Mouse (Mus musculus) small intestine, adult 2 months (tissue): ENCODE measurements around the gene Calr4. TPM values are rescaled to one million over a fixed set of nuclear protein-coding genes. Genes with fewer than 3 reads are reported as not detected.

Experiments
- H3K27ac ChIP-seq: fragments of 200-500 bp; 2 replicates; pipeline ENCODE4 v1.5.1; 2012; ENCODE audit warnings: low read depth, low read length, control low read depth, inconsistent platforms; ENCODE audit not compliant: insufficient read depth
- H3K27me3 ChIP-seq: fragments of 200-500 bp; 2 replicates; pipeline ENCODE4 v1.6.1; 2012; ENCODE audit warnings: mild to moderate bottlenecking, moderate library complexity, low read length, inconsistent platforms; ENCODE audit not compliant: control insufficient read depth, insufficient read depth
- H3K36me3 ChIP-seq: fragments of 200-500 bp; 2 replicates; pipeline ENCODE4 v1.6.1; 2012; ENCODE audit warnings: mild to moderate bottlenecking, low read length, control low read depth, inconsistent platforms; ENCODE audit not compliant: control insufficient read depth, insufficient read depth
- H3K4me1 ChIP-seq: fragments of 200-500 bp; 2 replicates; pipeline ENCODE4 v1.6.1; 2012; ENCODE audit warnings: low read length, inconsistent platforms, mixed read lengths; ENCODE audit not compliant: control insufficient read depth, insufficient read depth, insufficient read length
- H3K4me3 ChIP-seq: fragments of 200-500 bp; 2 replicates; pipeline ENCODE4 v1.5.1; 2012; ENCODE audit warnings: low read depth, mild to moderate bottlenecking, control low read depth, inconsistent platforms, low read length, moderate library complexity
- CTCF ChIP-seq: fragments of 200-500 bp; IDR thresholded peaks from 2 replicates; pipeline ENCODE4 v1.5.1; 2012; ENCODE audit warnings: low read depth, mild to moderate bottlenecking, control low read depth, inconsistent platforms, low read length, moderate library complexity, mixed read lengths; ENCODE audit not compliant: insufficient replicate concordance, insufficient read length; ENCODE audit errors: extremely low read depth
- POLR2A ChIP-seq: fragments of 200-500 bp; IDR thresholded peaks from 2 replicates; pipeline ENCODE4 v1.6.1; 2012; ENCODE audit warnings: low read depth, mild to moderate bottlenecking, control low read depth, inconsistent platforms, low read length, moderate library complexity
- WGBS: fragments of 180-500 bp; shearing (Covaris S2); methylation state at CpG from one replicate; pipeline ENCODE4 v1.1.7; 2018; 5-methylcytosine and 5-hydroxymethylcytosine counted together
- polyA plus RNA-seq: library from polyadenylated mRNA; depleted of rRNA; stranded (reverse); fragments of >200 nt; gene quantifications from 2 replicates; pipeline ENCODE4 v1.2.3, GENCODE M21; 2012; rRNA removed

The Calr4 gene
- polyA plus RNA-seq, result not detected in 2 replicates

DNA sequence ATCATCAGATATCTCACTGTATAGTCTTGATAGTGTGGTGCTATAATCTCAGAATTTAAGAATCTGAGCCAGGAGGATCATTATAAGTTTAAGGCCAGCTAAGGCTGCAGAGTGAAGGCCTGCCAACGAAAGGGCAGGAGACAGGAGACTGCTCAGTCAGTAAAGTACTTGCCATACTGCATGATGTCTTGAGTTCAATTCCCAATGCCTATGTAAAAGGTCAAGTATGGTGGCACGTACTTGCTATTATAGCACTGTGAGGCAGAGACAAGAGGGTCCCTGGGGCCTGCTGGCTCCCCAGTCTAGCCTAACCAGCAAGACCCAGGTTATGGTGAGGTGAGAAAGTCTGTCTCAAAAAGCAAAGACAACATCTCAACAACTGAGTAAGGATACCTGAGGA lies at the start of gene Calr4:
Calr4 (plus strand) TSS at position 301 of the 400 bp plus-strand sequence.
- no peaks in the 10 kb centered on the region for H3K36me3 ChIP-seq
- H3K4me3 ChIP-seq, result no peak within 1 kb of the TSS
- no peaks in the 10 kb centered on the region for H3K27me3 ChIP-seq
- no peak within 1 kb of the TSS for H3K27ac ChIP-seq
- TF ChIP-seq POLR2A (no peak), CTCF (no peak)
- H3K4me1 ChIP-seq, result no peaks in the 10 kb centered on the region
- 85% methylated on average over 2 of the region's 2 CpGs for WGBS

DNA sequence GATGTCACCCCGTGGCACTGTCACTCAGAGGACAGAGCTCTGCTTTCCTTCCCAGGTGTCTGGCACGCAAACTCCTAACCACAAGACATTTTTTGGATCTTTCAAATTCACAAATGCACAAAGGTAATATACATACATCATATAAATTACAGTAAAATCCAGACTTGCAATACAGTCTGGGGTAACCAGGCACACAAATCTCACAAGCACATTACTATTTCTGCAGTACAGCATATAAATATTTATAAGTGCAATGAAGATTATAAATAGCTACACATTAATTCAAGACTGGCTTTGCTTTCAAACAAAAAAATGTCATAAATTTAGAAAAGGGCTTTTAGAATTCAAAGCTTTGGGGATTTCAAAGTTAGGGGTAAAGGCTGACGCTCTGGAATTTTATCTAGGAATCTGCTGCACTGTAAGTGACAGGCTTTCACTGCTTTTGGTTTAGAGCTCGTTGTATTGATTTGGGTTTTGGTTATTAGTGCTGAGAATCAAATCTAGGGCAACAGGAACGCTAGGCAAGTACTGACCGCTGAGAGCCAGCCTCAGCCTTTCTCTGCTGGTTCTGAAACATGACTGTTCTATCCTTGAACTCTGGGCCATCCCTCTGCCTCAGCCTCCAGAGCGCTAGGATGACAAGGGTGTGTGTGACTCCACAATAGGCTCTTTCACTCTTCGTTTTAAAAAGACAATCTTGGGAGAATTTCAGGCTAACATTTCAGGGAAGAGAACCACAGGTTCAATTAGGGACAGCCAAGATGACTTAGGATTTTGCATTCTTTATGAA lies 48.5 kb upstream of the Calr4 start:
- no peaks in the 10 kb centered on the region for H3K36me3 ChIP-seq
- TF ChIP-seq CTCF (no peak), POLR2A (no peak)
- H3K27ac ChIP-seq, result no peak overlapping the region
- 71% methylated on average over 8 of the region's 8 CpGs for WGBS
- H3K4me3 ChIP-seq, result no peak overlapping the region
- H3K27me3 ChIP-seq, result no peaks in the 10 kb centered on the region
- no peaks in the 10 kb centered on the region for H3K4me1 ChIP-seq

DNA sequence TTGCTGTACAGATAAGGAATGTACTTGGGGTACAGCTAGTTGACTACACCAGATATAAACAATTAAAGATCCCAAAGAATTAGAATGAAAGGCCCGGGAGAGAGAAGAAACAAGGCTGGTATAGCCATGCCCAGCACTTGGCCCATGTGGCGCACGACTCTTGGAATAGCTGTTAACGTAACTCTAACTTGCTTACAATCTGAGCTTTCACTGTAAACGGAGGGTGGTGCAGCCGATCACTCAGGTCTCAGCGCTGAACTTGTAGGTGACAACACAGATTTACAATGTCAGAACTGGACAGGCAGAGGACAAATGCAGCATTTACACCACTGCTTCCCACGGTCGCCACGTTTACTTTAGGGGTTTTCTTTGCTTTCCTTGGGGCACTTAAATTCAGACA lies 42.7 kb upstream of the Calr4 start:
- Histone ChIP-seq H3K36me3 (no peaks in the 10 kb centered on the region), H3K4me1 (no peaks in the 10 kb centered on the region), H3K27me3 (no peaks in the 10 kb centered on the region), H3K27ac (no peak overlapping the region), H3K4me3 (no peak overlapping the region)
- TF ChIP-seq CTCF (no peak), POLR2A (no peak)
- WGBS, result 79% methylated on average over 10 of the region's 10 CpGs

DNA sequence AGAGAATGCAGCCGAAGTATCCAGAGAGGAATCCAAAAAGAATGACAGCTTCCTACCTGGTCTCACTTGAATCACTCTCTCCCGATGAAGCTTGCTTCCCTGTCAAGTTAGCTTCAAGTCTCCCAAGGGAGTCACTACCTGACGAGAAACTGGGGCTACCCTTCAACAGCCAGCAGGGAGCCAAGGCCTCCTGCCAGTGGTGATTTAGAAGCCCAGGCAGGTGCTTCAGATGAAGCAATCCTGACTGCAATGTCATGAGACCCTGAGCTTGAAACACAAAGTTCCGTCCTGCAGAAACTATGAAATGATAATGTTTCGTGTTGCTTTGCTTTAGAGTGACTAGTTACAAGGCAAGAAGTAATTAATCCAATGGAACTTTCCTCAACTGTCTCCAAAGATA lies 40.4 kb upstream of the Calr4 start:
- TF ChIP-seq POLR2A (no peak), CTCF (no peak)
- H3K4me1 ChIP-seq, result no peaks in the 10 kb centered on the region
- H3K36me3 ChIP-seq, result no peaks in the 10 kb centered on the region
- no peak overlapping the region for H3K27ac ChIP-seq
- no peak overlapping the region for H3K4me3 ChIP-seq
- H3K27me3 ChIP-seq, result no peaks in the 10 kb centered on the region
- 88% methylated on average over 5 of the region's 5 CpGs for WGBS

DNA sequence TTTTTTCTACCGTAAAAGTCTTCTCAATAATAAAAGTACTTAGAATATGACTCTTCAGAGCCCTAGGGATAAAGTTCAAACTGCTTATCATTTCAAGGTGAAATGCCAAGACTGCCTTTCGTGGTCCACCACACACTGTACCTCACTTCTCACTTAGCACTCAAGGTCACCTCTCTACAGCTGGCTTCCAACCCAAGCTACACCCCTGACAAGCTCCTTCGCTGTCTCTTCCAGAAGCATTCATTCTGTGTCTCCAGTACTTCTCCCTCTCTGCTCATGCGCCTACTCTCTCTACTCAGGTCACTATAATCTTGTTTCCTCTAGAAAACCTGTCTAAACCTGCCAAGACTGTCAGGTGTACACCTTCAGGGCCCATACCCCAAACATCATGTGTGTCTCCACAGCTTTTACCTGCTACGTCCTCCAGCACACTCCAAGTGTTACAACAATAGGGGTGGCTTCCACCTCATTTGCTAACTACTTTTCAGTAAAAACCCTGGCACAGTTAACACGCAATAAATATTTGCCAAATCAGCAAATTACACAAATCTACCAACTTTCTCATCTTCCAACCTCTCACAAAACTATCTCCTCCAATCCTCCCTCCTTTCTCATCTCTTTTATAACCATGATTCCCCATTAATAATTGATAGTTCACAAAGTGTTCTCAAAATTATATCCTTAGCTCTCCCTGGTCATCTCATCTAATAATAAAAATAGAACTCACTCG lies 38.2 kb upstream of the Calr4 start:
- Histone ChIP-seq H3K27ac (no peak overlapping the region), H3K36me3 (no peaks in the 10 kb centered on the region), H3K4me1 (no peaks in the 10 kb centered on the region), H3K27me3 (no peaks in the 10 kb centered on the region), H3K4me3 (no peak overlapping the region)
- WGBS, result 62% methylated on average over 7 of the region's 7 CpGs
- no peak for TF ChIP-seq POLR2A
- TF ChIP-seq CTCF, result no peak

DNA sequence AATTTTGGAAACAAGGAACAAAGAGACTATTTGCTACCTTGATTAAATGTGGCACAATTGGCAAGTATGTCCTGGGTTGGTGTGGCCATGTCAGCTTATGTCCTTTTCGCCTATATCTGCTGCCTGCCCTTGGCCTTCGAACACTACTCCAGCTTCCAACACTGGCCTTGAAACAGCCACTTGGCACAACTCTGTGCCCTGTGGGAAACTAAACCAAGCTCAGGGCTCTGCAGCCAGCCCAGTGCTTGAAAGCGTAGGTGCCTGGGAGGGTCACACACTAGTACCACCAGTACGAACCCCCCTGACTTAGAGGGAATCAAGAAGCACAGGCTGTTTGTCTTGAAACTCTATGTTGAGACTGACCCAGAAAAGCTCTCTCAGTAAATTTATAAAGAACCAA lies 35.2 kb upstream of the Calr4 start:
- Histone ChIP-seq H3K4me3 (no peak overlapping the region), H3K4me1 (no peaks in the 10 kb centered on the region), H3K27ac (no peak overlapping the region), H3K27me3 (no peaks in the 10 kb centered on the region), H3K36me3 (no peaks in the 10 kb centered on the region)
- WGBS, result 94% methylated on average over 4 of the region's 4 CpGs
- no peak for TF ChIP-seq POLR2A
- no peak for TF ChIP-seq CTCF
